Mouse (Mus musculus) bone marrow macrophage, adult 2 months (primary cell): ENCODE results near the gene Ptprs.

Experiments
- CTCF ChIP-seq: IDR thresholded peaks from 2 replicates; pipeline ENCODE4 v1.5.1; 2012; ENCODE audit warnings: low read depth, mild to moderate bottlenecking, low read length, moderate library complexity
- POLR2A ChIP-seq: IDR thresholded peaks from 2 replicates; pipeline ENCODE4 v1.6.1; 2012; ENCODE audit warnings: mild to moderate bottlenecking, low read depth, low read length, borderline replicate concordance

DNA sequence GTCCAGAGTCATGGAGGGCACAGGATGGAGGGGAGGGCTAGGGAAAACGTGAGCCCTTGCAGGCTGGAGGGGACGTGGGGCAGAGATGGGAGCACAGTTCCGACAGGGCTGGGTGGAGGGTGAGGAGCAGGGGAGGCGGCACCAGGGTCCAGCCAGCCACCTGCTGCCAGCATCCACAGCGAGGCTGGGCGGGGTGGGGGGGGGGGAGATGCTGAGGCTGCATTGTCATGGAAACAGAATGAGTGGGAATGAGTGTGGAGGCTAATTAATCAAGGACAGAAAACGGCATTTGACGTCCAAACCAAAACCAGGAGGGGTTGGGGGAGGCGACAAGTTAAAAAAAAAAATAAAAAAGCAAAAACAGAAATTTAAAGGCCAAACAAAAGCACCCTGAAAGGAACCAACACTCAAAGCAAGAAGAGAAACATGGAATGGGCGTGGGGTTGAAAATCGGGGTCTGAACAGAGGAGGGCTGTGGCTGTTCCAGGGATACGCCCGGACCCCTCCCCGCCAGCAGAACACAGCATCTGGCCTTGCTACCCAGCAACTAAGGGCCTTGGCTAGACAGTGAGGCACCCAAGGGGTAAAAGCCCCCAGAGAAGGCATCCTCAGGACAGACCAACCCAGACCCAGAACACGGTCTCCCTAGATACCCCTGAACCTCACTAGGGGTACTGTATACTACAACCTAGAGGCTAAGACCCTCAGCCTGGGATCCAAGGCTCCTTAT lies 36.4 kb downstream of the Ptprs start:
- TF ChIP-seq CTCF (no peak), POLR2A (no peak)
